Mouse (Mus musculus) left cerebral cortex, postnatal 14 days (tissue): ENCODE measurements around the gene Umad1. TPM values are rescaled to one million over a fixed set of nuclear protein-coding genes. Genes with fewer than 3 reads are reported as not detected.

Experiments used
- DNase-seq, 2 experiments: peaks; one replicate each; pipeline ENCODE4 v3.0.0; 2021 to 2022; ENCODE audit warnings: low spot score in 2 of 2, mixed read lengths in 1 of 2
- intact Hi-C: fragments of 180-260 bp; cut with DNase I; formaldehyde crosslinking; loops from one replicate; pipeline ENCODE4 v1.15.1; 2025
- total RNA-seq, 2 experiments: library from RNA; stranded (reverse); gene quantifications; 2 replicates each; pipeline ENCODE4 v1.2.3; 2021

Umad1 gene
- total RNA-seq, 2 experiments from 2014 or later: 32.6 to 33.5 TPM

DNA sequence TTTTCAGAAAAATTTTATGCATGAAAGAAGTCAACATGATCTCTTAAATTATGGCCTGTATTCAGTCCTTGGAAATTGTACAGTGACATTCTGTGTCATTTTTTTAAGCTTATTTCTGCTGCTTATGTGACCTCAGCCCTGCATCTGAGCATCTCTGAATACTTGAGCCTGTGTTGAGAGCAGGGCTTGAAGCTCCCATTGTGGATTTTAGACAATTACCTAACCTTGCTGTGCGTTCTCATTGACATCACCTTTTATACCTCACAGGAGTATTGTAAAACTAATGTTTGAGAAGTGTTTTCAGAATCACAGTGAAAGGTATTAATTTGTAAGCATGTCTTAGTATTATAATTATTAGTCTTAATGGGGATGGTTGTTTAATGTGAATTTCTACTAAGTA, 140.6 kb downstream of the Umad1 start:
- no peak for DNase-seq
- intact Hi-C loops: no loop called here

DNA sequence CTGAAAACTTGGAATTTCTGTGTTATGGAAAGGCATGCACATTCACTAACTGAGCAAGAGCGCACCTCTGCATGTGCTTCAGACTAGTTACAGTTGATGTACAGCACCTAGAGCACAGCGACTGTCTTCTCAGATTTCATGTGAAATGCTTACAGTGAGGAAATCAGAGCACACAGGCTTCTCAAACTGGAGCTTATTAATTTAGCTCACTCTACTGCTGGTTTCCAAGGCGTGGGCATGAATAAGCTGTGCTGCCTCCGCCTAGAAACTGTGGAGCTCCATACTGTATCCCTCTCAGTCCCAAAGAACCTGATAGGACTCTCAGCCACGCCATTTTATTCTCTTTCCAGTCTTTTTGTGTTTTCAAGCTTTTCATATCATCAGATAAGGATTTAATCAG, 144.0 kb downstream of the Umad1 start:
- DNase-seq: peak; percentile 38 to 43
- intact Hi-C loops: no loop called here

DNA sequence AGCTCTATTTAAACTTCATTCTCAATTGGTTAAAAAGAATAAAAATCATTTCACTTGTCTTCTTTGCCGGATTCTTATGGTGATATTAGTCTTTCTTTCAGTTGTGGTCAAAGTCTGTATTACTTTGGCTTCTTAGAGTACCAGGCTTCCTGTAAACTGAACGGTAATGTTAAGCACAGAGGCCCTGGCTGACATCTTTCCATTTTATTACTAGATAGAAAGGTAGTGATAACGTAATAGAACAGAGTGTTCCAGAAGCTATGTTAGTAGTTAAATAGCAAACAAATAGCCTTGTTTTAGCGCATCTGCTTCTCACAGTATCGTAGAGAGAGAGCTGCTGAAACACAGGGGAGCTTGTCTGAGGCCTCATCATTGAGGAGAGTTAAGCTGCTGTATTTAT, 146.8 kb downstream of the Umad1 start:
- DNase-seq: no peak
- intact Hi-C loops: no loop called here

DNA sequence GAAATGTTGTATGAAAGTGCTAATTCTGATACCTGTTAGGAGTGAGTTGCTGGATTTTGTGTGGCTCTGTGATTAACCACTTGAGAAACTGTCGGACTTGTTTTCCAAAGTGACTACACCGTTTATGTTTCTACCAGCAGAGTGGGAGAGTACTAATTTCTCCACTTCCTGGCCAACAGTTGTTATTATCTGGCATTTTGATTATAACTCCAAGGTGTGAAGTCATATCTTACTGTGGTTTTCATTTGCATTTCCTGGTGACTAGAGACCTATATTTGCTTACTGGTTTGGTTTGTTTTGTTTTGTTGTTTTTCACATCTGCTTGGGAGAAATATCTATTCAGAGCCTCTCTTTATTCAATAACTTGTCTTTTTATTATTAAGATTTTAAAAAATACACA, 149.2 kb downstream of the Umad1 start:
- no peak for DNase-seq
- intact Hi-C loops: no loop called here

DNA sequence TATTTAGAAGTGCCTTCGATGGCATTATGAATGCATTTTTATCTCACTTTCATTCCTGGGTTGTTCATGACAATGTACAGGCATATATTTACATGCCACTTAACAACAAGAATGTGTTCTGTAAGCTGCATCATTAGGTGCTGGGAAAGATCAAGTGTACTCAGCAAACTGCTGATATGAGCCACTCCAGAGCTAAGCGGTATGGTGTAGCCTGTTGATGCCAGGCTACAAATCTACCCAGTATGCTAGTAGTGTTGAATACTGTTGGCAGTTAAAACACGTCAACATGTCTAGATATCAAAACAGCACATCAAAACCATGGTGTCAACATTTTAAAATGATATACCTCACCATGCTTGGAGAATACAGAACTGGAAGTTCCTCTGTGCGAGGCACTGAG, 150.8 kb downstream of the Umad1 start:
- intact Hi-C loops: no loop called here
- DNase-seq: no peak

DNA sequence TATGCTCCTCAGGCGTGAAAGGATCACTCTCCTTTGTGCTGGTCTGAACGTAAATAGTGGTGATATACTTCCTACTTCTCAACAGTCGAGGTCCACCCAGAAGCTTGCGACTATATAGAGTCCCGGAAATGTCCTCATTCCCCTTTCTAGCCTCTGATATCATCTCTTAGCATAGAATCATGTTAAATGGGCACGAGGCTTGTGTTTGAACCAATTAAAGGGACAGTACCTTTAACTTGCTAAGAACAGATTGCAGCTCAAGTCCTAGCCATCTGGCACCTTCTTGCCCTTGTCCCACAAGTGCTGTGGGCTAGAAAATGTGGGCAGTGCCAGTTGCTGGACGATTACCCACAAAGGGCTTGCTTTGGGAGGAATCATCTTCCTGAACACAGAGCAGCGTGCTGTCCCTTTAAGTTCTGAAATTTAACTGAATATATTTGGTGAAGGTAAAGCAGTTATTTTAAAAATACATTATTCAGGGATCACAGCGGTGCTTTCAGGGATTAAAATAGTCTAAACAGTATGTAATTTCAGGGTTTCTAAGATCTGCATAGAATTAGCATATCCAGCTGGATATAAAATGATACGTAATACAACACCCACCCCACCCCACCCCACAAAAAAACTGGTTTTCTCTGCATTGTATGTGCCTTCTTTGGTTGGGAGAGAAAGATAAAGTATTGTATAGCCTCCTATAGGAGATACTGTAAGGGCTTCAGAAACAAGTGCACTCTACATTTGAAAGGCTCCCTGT, 153.9 kb downstream of the Umad1 start:
- intact Hi-C loops: no loop called here
- peak in 1 of 2 experiments; percentile 43 for DNase-seq

DNA sequence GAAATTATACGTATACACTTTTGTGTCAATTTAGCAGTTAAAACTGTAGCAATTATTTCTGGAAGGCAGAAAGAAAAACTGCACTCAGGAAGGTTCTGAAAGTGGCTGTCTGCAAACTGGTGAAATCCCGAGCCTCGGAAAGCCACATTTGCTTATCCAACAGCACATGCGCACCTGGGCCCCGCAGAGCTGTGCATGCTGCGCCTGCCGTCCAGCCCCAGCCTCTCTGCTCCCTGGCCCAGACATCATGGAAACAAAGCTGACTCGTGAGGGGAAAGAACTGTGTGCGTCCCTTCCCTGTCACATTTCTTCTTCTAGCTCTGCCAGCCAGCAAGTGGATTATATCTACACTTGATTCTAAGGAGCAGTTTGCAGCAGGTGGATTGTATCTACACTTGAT, 154.9 kb downstream of the Umad1 start:
- intact Hi-C loops: no loop called here
- DNase-seq: peak; percentile 31 to 35

DNA sequence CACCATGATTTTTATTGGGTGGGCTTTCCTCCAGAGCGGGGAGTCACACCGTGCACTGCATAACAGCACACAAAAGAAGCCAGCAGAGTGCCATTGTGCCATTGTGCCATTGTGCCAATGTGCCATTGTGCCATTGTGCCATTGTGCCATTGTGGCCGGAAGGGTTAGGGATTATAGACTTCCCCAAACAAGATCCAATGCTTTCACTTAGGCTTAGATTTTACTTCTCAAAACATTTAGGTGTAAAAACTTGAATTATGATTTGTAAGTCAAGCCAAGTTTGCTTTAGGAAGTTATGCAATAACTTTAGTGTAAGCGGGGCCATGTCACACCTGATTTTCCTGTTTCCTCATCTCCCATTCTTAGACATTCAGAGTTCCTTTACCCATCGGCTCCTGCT, 156.7 kb downstream of the Umad1 start:
- DNase-seq: no peak
- intact Hi-C loops: no loop called here

DNA sequence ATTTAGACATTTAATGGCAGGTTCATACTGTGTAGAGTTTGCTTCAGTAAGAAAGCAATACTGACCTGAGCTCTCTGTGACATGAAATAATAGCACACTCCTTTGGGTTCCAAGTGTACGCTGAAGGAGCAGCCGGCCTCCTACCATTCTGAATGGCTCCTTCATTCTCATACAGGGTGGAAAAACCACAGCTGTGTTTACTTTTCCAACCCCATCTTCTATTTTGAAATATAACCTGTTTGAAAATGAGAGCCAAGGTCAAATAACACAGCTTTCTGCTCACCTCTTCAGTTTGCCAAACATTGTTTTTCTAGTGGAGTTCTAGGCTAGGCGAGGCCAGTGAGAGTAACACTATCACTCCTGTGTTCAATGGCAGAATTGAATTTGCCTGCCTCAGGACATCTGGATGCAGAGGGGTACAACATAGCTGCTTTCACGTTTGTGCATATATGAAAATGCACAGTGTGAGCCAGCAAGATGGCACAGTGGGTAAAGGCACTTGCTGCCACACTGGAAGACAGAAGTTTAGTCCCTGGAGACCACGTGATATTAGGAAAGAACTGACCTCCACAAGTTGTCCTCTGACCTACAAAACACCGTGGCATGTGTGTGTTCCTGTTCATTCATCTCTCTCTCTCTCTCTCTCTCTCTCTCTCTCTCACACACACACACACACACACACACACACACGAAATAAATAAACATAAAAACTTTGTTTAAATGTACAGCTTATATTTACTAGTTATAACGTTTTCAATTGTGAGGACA, 157.9 kb downstream of the Umad1 start:
- DNase-seq: no peak
- intact Hi-C loops: no loop called here

DNA sequence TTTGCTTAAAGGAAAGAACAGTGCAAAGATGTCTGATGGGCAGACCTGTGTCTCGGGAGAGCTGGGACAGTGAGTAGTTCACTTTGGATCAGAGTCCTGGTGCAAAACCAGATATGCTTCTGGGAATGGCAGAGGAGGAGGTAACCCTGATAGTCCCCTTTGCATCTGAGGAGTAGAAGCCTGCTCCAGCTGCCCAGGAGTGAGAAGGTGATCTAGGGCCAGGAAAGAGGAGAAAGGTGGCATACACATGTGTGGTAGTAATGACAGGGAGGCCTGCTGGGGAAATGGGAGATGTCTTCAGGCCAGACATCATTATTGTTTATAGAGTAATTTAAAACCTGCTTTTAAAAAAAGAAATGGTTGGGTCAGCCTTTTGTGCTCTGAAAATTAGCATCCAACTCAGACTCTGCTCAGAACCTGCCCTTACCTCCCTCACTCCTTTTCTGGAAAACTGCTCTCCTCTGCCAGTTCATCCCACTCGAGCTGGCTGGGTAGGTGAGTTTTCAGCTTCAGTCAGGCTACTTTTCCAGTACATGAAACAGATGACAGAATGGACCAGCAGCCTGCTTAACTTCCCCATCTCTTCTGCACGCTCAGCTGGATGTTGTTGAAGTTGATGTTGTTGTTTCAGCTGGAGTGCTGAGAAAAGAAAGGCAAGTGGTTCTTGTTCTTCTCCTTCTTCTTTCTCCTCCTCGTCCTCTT, 160.5 kb downstream of the Umad1 start:
- intact Hi-C loops: loop anchor here (10.0 kb wide), 1 partner anchor 125 kb away; no protein-coding TSS in a partner anchor
- DNase-seq: no peak

DNA sequence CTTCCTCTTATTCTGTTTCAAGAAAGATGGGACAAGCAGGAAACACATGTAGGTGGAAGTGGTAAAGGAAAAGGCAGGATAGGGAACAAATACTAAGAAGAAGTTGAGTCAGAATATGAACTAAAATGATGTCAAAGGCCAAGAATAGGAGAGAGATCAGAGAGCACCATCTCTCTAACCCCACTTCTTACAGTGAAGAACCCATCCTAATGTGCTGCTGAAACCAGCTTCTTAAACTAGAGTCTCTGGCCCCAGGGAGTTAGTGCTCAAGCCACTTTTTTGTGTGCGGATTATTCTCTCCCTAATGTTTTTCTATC, 161.1 kb downstream of the Umad1 start:
- no peak for DNase-seq
- intact Hi-C loops: loop anchor here (10.0 kb wide), 1 partner anchor 125 kb away; no protein-coding TSS in a partner anchor

DNA sequence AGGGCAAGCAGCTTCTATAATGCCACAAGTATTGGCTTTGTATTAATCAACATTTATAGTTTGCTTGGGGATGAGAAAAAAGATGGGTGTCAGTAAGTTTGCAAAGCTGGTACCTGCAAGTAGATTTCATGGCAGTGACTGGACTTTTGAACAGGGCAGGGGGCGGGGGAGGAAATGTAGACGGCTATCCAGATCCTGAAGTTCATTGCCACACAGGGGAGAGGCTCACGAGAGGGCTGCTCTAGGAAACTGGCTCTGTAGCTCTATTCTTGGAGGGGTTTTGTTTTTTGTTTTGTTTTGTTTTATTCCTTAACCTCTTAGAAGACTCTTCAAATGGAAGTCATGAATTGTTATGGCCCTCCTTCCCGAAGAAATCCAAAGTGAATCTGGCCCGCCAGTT, 162.3 kb downstream of the Umad1 start:
- no peak for DNase-seq
- intact Hi-C loops: loop anchor here (10.0 kb wide), 1 partner anchor 127 kb away; no protein-coding TSS in a partner anchor

DNA sequence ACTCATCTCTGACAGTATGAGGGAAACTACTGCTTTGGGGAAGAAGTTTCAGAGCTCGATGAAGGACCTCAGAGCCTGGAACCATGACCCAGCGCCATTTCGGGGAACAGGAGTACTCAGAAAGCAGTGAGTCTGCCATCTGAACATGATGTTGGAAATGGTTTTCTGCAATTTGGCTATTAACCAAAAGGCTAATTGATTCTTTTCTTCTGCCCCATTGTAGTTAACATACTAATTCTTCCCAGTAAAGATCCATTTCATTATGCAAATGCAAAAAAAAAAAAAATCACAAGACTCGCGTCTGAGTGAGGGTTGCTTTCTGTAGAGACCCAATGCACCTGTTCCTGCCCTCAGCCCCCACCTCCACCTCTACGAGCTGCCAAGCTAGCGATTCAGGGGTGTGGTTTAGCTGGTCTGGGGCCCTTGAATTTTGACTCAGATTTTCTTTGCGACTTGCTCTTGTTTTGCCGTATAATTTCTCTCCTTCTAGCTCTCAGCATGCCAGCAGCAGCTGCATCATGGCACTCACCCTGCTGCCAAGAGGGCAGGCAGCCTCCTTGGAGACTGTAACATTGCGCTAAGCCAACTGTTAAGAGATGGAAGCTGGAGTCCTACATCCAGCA, 163.0 kb downstream of the Umad1 start:
- peak in 1 of 2 experiments; percentile 34 for DNase-seq
- intact Hi-C loops: loop anchor here (10.0 kb wide), 1 partner anchor 127 kb away; no protein-coding TSS in a partner anchor

DNA sequence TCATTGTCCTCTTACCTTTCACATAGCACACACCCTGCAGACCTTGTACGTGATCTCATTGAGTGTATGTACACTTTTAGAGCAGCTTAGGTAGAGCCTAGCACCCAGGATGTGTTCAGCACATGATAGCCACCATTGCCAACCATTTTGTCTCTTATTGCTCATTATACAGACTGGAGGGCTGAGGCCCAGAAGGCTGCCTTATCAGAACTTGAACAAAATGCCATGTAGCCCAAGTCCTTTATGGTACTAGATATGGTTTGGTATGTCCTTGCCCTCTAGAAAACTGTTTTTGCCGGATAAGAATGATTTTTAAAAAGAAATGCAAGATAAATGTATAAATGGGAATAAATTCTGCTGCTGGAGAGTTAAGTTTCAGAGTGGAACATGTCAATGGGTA, 164.1 kb downstream of the Umad1 start:
- intact Hi-C loops: loop anchor here (10.0 kb wide), 1 partner anchor 128 kb away; no protein-coding TSS in a partner anchor

DNA sequence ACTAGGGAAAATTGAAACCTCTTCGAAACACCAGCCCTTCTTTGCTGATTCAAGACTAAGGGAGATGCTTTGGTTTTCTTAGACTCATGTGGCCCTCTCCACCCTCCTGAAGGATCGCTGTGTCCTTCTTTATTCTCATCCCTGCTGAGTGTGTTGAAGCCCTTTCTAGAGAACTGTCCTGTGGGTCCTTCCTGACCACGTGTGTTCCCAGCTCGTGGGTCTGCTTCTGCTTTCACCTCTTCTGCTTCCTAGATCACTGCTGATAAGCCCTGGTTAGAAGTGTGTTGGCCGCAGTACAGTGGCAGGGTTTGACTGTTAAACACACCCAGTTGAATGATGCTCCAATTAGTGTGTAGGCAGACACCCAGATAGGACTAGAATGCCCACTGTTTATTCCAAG, 168.6 kb downstream of the Umad1 start:
- DNase-seq: no peak

More for the DNA sequence above, 164.1 kb downstream of the Umad1 start:
- no peak for DNase-seq

DNA sequence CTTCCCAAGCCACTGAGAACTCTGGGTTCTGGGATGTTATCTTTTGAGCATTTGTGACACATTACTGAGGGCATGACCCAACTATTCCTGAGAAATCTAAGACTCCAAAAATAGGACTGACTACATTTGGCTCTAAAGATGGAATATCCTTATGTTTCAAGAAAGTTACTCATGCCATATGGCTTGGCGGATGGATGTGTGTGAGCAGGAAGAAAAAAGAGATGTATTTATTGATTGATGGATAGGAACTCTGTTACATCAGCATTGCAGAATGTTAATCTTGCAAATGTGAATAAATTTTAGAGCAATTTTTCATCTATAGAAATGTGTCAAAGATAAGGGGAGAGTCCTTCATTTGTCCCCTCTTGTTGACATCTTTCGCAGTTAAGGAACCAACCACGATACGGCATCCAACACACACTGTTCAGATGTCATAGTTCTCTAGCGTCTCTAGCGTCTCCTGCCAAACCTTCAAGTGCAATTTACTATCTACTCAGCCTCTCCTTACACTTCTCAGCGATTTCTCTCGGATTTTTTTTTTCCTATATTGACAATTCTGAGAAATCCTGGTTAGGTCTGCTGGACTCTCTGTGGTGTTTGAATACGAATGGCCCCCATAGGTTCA, 171.6 kb downstream of the Umad1 start:
- peak in 1 of 2 experiments; percentile 44 for DNase-seq
- intact Hi-C loops: no loop called here

More for the DNA sequence above, 168.6 kb downstream of the Umad1 start:
- intact Hi-C loops: loop anchor here (10.0 kb wide), 1 partner anchor 133 kb away; no protein-coding TSS in a partner anchor

DNA sequence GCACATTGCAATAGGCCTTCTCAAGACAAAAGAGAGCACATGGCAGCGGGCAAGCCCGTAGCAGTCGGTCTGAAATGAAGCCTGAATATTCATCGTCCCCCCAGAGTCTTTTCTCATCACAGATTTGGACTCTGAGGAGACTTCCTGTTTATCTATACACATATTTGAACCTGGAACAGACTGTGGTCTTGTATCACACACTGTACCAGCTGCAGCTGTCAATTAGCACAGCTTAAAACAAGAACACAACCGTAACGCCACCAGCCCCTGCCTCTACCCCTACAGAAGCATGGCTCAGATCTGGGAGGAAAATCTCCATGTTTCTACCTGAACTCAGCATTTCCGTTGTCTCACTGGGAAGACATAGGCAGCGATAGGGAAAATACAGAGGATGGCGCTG, 174.1 kb downstream of the Umad1 start:
- no peak for DNase-seq
- intact Hi-C loops: no loop called here

DNA sequence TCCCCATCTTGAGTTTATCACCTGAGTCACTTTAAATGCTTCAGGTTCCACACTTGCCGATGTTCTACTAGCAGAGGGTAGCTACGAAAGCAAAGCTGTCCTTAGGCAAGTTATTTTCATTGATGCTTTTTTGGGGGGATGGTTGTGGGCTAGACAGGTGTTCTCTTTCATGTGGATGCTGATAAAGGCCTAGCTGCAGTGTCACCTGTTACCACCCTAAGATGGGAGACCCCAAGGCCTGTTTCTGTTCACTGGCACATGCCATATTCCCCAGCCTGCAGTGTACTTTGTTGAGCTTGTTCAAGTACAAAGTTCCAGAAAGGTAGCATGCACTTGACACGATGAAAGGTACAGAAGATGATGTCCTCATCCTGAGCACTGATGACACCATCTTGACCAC, 178.8 kb downstream of the Umad1 start:
- intact Hi-C loops: no loop called here
- DNase-seq: no peak

DNA sequence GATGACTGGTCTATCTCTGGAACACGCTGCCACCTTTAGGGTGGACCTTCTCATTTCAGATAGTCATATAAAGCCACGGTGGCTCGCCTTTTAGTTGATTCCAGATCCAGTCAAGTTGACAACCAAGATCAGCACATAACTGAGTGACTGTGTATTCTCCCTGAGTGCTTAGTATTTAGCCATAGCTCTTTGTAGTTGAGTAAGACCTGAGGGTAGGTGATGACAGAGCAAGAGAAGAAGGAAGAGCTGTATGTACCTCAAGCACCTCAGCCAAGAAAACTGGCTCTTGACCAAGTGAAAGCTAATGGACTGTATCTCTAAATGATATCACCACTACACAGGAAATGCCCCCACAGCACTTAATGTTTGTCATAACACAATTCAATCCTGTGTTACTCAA, 182.7 kb downstream of the Umad1 start:
- no peak for DNase-seq
- intact Hi-C loops: no loop called here
